Mouse (Mus musculus) hindbrain, embryonic 11.5 days (tissue): ENCODE data around the gene Tnfaip2. TPM values are rescaled to one million over a fixed set of nuclear protein-coding genes. Genes with fewer than 3 reads are reported as not detected.
A peak's percentile ranks its signal among the peaks of the same experiment; 100 is the strongest.

Experiments used
- ATAC-seq: fragments of 200-750 bp; cut with Nextera tagmentation; 2 replicates; pipeline ENCODE4 v1.8.0; 2017; ENCODE audit warnings: mild to moderate bottlenecking, moderate TSS enrichment, moderate library complexity; ENCODE audit not compliant: low FRiP score
- DNase-seq: peaks from one replicate; pipeline ENCODE4 v3.0.0-alpha.2; 2015; ENCODE audit warnings: low spot score
- H3K27ac ChIP-seq: fragments of 300-500 bp; sonication (generic); 2 replicates; pipeline ENCODE4 v1.5.1; 2014; ENCODE audit warnings: mild to moderate bottlenecking, low read depth, low read length
- H3K27me3 ChIP-seq: fragments of 300-500 bp; sonication (generic); 2 replicates; pipeline ENCODE4 v1.6.1; 2014; ENCODE audit warnings: mild to moderate bottlenecking, low read length, moderate library complexity, mixed read lengths; ENCODE audit not compliant: control insufficient read depth, insufficient read depth
- H3K36me3 ChIP-seq: fragments of 300-500 bp; sonication (generic); 2 replicates; pipeline ENCODE4 v1.6.1; 2014; ENCODE audit warnings: mild to moderate bottlenecking, low read length, moderate library complexity, mixed read lengths; ENCODE audit not compliant: control insufficient read depth, insufficient read depth
- H3K4me1 ChIP-seq: fragments of 300-500 bp; sonication (generic); replicated peaks from 2 replicates; pipeline ENCODE4 v1.6.1; 2014; ENCODE audit warnings: low read length, mixed read lengths; ENCODE audit not compliant: control insufficient read depth, insufficient read depth
- H3K4me2 ChIP-seq: fragments of 300-500 bp; sonication (generic); replicated peaks from 2 replicates; pipeline ENCODE4 v1.6.1; 2014; ENCODE audit warnings: mild to moderate bottlenecking, low read depth, low read length
- H3K4me3 ChIP-seq: fragments of 300-500 bp; sonication (generic); 2 replicates; pipeline ENCODE4 v1.5.1; 2014; ENCODE audit warnings: low read depth, low read length
- H3K9ac ChIP-seq: fragments of 300-500 bp; sonication (generic); 2 replicates; pipeline ENCODE4 v1.6.1; 2014; ENCODE audit warnings: low read depth, low read length
- H3K9me3 ChIP-seq: fragments of 300-500 bp; sonication (generic); 2 replicates; pipeline ENCODE4 v1.6.1; 2016; ENCODE audit warnings: low read length; ENCODE audit not compliant: control insufficient read depth
- WGBS: fragments of 180-500 bp; shearing (Covaris S2); extraction: QIAGEN DNeasy Blood & Tissue Kit; methylation state at CpG from one replicate; pipeline ENCODE4 v1.1.7; 2014; 5-methylcytosine and 5-hydroxymethylcytosine counted together
- polyA plus RNA-seq: library from polyadenylated mRNA; unstranded; fragments of >200 nt; fragmentation: Nextera tagmentation; extraction: Ambion mirVana; gene quantifications from 2 replicates; pipeline ENCODE4 v1.2.1, GENCODE M21; 2014

The Tnfaip2 gene
- polyA plus RNA-seq, 1 experiment from 2014 or later: 1.9 TPM

GRCm38 (mm10) chr12:111440701-111441373 lies 1.4 kb upstream of the Tnfaip2 start:
- ATAC-seq (no peak), DNase-seq (no peak)
- Histone ChIP-seq H3K4me1 (peaks cover 12% of the 10 kb centered on the region), H3K9me3 (no peaks in the 10 kb centered on the region), H3K27me3 (peaks cover 49% of the 10 kb centered on the region), H3K9ac (no peak overlapping the region), H3K36me3 (no peaks in the 10 kb centered on the region), H3K27ac (no peak overlapping the region), H3K4me2 (no peak overlapping the region), H3K4me3 (no peak overlapping the region)
- 93% methylated on average over 9 of the region's 9 CpGs for WGBS

DNA sequence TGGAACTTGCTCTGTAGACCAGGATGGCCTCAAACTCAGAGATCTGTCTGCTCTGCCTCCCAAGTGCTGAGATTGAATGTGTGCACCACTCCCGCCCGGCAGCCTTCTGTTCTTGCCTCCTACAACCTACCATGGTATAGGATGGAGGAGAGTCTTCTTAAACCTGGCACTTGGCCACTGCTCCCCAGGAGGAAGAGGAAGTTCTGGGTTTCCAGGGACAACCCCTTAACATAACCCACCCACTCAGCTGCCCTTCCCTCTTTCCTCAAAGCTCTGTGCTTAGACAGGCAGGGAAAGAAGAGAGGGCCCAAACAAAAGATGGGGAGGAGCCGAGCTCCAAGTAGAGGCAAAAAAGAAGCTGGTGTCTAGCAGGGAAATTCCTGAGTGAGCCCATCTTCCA lies 746 bp upstream of the Tnfaip2 start:
- Histone ChIP-seq H3K4me1 (peaks cover 12% of the 10 kb centered on the region), H3K9me3 (no peaks in the 10 kb centered on the region), H3K9ac (no peak overlapping the region), H3K27me3 (peaks cover 56% of the 10 kb centered on the region), H3K4me2 (no peak overlapping the region), H3K36me3 (no peaks in the 10 kb centered on the region), H3K4me3 (no peak overlapping the region), H3K27ac (no peak overlapping the region)
- WGBS: 61% methylated on average over 3 of the region's 3 CpGs
- DNase-seq: no peak
- no peak for ATAC-seq

DNA sequence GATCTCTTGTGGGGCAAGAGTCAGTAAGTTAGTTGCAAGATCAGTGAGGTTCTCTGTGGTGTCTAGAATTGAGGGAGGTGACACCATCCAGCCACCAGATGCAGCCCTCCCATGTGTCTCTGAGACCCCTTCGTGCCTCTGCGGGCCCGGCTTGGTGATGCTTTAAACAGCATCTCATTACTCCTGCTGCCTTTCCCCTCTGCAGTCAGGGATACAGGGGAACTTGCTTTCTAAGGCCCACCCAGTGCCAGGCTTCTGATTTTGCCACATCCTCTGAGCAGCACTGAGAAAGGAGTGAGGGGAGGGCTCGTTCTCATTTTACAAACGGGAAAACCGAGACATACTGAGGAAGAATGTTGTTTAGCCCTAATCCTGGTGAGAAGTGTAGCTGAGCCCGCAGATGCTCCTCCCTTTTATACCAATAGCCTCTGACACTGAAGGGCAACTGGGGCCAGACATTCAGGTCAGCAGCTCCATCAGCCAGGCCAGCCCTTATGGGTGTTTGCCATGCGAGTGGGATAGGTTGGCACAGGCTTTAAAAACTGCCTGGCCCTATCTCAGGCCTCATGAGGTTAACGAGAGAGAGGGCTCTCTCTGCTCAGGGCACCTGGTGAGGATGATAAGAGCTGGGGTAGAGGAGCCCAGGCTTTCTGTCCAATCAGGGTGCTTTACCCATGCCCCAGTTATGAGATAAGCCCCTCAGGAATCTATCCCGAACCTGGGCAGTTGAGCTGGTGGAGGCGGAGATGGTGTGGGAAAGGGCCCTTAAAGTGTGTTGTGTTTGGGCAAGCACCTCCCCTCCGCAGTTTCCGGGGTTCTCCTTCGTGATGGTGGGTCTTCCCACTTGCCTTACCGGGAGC lies 972 bp downstream of the Tnfaip2 start:
- Histone ChIP-seq H3K9me3 (no peaks in the 10 kb centered on the region), H3K27ac (no peak overlapping the region), H3K9ac (no peak overlapping the region), H3K36me3 (no peaks in the 10 kb centered on the region), H3K4me1 (peaks cover 12% of the 10 kb centered on the region), H3K4me3 (peak overlapping the region; percentile 37), H3K4me2 (peak overlapping the region; percentile 75), H3K27me3 (peaks cover 71% of the 10 kb centered on the region)
- DNase-seq: no peak
- 11% methylated on average over 15 of the region's 15 CpGs for WGBS
- ATAC-seq: no peak

DNA sequence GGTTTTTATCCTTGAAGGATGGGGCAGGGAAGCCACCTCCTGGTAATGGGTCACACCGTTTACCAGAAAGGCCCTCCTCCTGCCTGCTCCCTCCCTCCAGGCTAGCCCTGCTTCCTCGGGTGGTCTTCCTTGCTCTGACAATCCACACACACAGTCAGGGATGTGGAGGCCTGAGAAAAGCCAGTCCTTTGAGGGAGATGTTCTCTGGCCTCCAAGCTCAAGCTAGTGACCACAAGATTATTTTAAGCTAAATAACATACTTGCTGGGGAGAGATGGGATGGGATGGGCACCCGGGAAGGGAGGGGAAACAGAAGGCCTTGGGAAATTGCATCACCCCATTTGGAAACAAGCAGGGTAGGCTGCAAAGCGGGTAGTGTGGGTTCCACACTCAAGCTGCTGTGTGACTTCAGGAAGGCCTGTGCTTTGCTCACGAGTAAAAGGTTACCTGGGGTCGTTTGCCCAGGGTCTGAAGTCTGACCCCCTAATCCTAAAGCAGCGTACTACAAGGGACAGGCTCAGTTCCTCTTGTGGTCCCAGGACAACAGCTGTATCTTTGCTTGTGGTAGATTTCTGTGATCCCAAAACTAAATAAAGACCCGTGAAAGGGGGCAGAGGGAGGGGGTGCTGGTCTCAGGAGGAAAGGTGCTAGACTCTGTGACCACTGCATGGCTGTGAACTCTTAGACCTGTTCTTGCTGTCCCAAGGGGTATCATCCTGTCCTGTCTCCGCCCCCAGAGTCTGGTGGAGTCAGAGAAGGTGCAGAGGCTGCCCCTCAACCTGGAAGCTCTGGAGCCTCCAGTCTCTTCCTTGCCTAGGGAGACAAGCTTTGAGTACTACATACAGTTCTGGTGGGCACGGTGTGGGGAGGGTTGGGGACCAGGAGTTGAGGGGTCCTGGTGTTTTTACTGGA lies 1.9 kb downstream of the Tnfaip2 start:
- H3K27me3 ChIP-seq: peaks cover 79% of the 10 kb centered on the region
- no peak overlapping the region for H3K4me2 ChIP-seq
- no peak for DNase-seq
- peaks cover 12% of the 10 kb centered on the region for H3K4me1 ChIP-seq
- no peak for ATAC-seq
- no peak overlapping the region for H3K27ac ChIP-seq
- H3K36me3 ChIP-seq: no peaks in the 10 kb centered on the region
- H3K4me3 ChIP-seq: no peak overlapping the region
- no peaks in the 10 kb centered on the region for H3K9me3 ChIP-seq
- 25% methylated on average over 10 of the region's 10 CpGs for WGBS
- H3K9ac ChIP-seq: no peak overlapping the region

DNA sequence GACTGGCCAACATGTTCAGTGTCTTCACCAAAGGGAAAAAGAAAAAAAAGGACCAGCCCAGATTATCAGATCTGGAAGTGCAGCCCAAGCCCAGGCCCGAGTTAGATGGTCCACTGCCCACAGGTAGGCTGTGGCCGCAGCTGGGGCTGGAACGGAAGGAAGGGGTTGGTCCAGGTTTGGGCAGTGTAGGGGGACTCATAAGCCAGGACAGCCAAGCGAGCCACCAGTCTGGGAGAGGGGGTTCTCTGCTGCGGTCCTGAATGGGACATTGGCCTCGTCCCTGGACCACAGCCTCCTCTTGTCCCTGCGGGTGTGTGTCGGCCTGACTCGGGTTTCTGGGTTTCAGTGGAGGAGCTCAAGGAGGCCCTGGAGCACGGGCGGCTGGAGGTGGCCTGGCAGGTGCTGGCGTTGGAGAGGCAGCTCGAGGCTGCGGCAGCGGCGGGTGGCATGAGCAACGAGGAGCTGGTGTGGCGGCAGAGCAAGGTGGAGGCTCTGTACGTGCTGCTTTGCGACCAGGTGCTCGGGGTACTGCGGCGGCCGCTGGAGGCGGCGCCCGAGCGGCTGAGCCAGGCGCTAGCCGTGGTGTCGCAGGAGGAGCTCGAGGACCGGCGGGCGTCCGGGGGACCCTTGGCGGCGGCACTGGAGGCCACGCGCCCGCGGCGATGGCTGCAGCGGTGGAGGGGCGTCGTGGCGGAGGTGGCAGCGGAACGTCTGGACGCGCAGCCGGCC lies 3.1 kb downstream of the Tnfaip2 start:
- no peak overlapping the region for H3K9ac ChIP-seq

GRCm38 (mm10) chr12:111445890-111446613 lies 3.8 kb downstream of the Tnfaip2 start:
- ATAC-seq (no peak), DNase-seq (peak; percentile 50)
- no peak overlapping the region for H3K9ac ChIP-seq
- 4% methylated on average over 26 of the region's 27 CpGs for WGBS
- peak overlapping the region; percentile 32 for H3K4me2 ChIP-seq
- peaks cover 12% of the 10 kb centered on the region for H3K4me1 ChIP-seq
- peak overlapping the region; percentile 18 for H3K4me3 ChIP-seq
- H3K27ac ChIP-seq: no peak overlapping the region
- H3K27me3 ChIP-seq: peaks cover 96% of the 10 kb centered on the region
- H3K36me3 ChIP-seq: no peaks in the 10 kb centered on the region
- no peaks in the 10 kb centered on the region for H3K9me3 ChIP-seq

More for the DNA sequence above, 3.1 kb downstream of the Tnfaip2 start:
- ATAC-seq: no peak
- H3K27ac ChIP-seq: no peak overlapping the region
- peaks cover 89% of the 10 kb centered on the region for H3K27me3 ChIP-seq
- WGBS: 3% methylated on average over 39 of the region's 52 CpGs
- H3K4me2 ChIP-seq: peak overlapping the region; percentile 32
- H3K9me3 ChIP-seq: no peaks in the 10 kb centered on the region
- H3K36me3 ChIP-seq: no peaks in the 10 kb centered on the region
- H3K4me3 ChIP-seq: peak overlapping the region; percentile 18
- H3K4me1 ChIP-seq: peaks cover 12% of the 10 kb centered on the region
- DNase-seq: no peak

GRCm38 (mm10) chr12:111446745-111447144 lies 4.5 kb downstream of the Tnfaip2 start:
- no peak overlapping the region for H3K27ac ChIP-seq
- peaks cover 97% of the 10 kb centered on the region for H3K27me3 ChIP-seq
- H3K9me3 ChIP-seq: no peaks in the 10 kb centered on the region
- no peaks in the 10 kb centered on the region for H3K36me3 ChIP-seq
- H3K9ac ChIP-seq: no peak overlapping the region
- ATAC-seq (no peak), DNase-seq (no peak)
- peaks cover 12% of the 10 kb centered on the region for H3K4me1 ChIP-seq
- H3K4me2 ChIP-seq: no peak overlapping the region
- no peak overlapping the region for H3K4me3 ChIP-seq
- 24% methylated on average over 5 of the region's 5 CpGs for WGBS
